Mouse (Mus musculus): ENCODE data around the gene Sbno2.
A peak's percentile ranks its signal among the peaks of the same experiment; 100 is the strongest.
"Not testable (repeated sequence)": the region's sequence is repeated elsewhere in the genome, so short reads cannot be mapped to it uniquely, and the experiment has no call there.

Sbno2 gene

GRCm38 (mm10) chr10:80057683-80058326 lies 47.6 kb downstream of the Sbno2 start:
- no peak for DNase-seq (ENCODE audit: low spot score in 2 of 2)

GRCm38 (mm10) chr10:80056976-80057682 lies 48.2 kb downstream of the Sbno2 start:
- no peak for DNase-seq (ENCODE audit: low spot score in 2 of 2)

- DNase-seq (ENCODE audit: low spot score in 2 of 2): no peak
Observed at GRCm38 (mm10) chr10:80056506-80056905, 48.9 kb downstream of the Sbno2 start.

GRCm38 (mm10) chr10:80055891-80056290 lies 49.5 kb downstream of the Sbno2 start:
- no peak for DNase-seq (ENCODE audit: low spot score in 2 of 2)

GRCm38 (mm10) chr10:80055364-80055763 lies 50.0 kb downstream of the Sbno2 start:
- DNase-seq (ENCODE audit: low spot score in 2 of 2): no peak

- not testable (repeated sequence) for DNase-seq (ENCODE audit: low spot score in 2 of 2)
Observed at GRCm38 (mm10) chr10:80054911-80055310, 50.5 kb downstream of the Sbno2 start.

GRCm38 (mm10) chr10:80053831-80054815 lies 51.2 kb downstream of the Sbno2 start:
- peak; percentile 38 to 44 for DNase-seq (ENCODE audit: low spot score in 2 of 2)

GRCm38 (mm10) chr10:80053259-80053780 lies 52.1 kb downstream of the Sbno2 start:
- DNase-seq (ENCODE audit: low spot score in 2 of 2): peak; percentile 96 to 99

GRCm38 (mm10) chr10:80052374-80052764 lies 53.0 kb downstream of the Sbno2 start:
- no peak for DNase-seq (ENCODE audit: low spot score in 2 of 2)

GRCm38 (mm10) chr10:80051618-80052373 lies 53.6 kb downstream of the Sbno2 start:
- no peak for DNase-seq (ENCODE audit: low spot score in 2 of 2)

- no peak for DNase-seq (ENCODE audit: low spot score in 2 of 2)
Observed at GRCm38 (mm10) chr10:80050885-80051617, 54.3 kb downstream of the Sbno2 start.

- no peak for DNase-seq (ENCODE audit: low spot score in 2 of 2)
Observed at GRCm38 (mm10) chr10:80050244-80050643, 55.1 kb downstream of the Sbno2 start.

- DNase-seq (ENCODE audit: low spot score in 2 of 2): no peak
Observed at GRCm38 (mm10) chr10:80048834-80049233, 56.5 kb downstream of the Sbno2 start.

GRCm38 (mm10) chr10:80048396-80048795 lies 57.0 kb downstream of the Sbno2 start:
- no peak for DNase-seq (ENCODE audit: low spot score in 2 of 2)

- DNase-seq (ENCODE audit: low spot score in 2 of 2): no peak
Observed at GRCm38 (mm10) chr10:80047041-80047565, 58.3 kb downstream of the Sbno2 start, which contains the start of gene Gpx4. TSS of gene Gpx4 (plus strand) at chr10:80047166.

- no peak for DNase-seq (ENCODE audit: low spot score in 2 of 2)
Observed at GRCm38 (mm10) chr10:80045766-80046165, 59.6 kb downstream of the Sbno2 start.

GRCm38 (mm10) chr10:80045364-80045763 lies 60.0 kb downstream of the Sbno2 start:
- not testable (repeated sequence) for DNase-seq (ENCODE audit: low spot score in 2 of 2)

GRCm38 (mm10) chr10:80044087-80044486 lies 61.3 kb downstream of the Sbno2 start:
- DNase-seq (ENCODE audit: low spot score in 2 of 2): no peak

GRCm38 (mm10) chr10:80041409-80042060 lies 63.8 kb downstream of the Sbno2 start:
- not testable (repeated sequence) for DNase-seq (ENCODE audit: low spot score in 2 of 2)
